Mouse (Mus musculus) forebrain, embryonic 14.5 days (tissue): ENCODE measurements at regions not wholly inside any gene's neighbourhood (a gene's known extent, or its start where the extent isn't known, plus 50 kb on each side); places are given as distances from the start of the nearest gene placed in this dataset.

Source experiments
- ATAC-seq: fragments of 200-750 bp; cut with Nextera tagmentation; 2 replicates; pipeline ENCODE4 v1.8.0; 2017; ENCODE audit warnings: mild to moderate bottlenecking, moderate library complexity
- DNase-seq: peaks from one replicate; pipeline ENCODE4 v3.0.0-alpha.2; 2015; ENCODE audit warnings: low spot score
- H3K27ac ChIP-seq: fragments of 300-500 bp; sonication (generic); 2 replicates; pipeline ENCODE4 v1.5.1; 2014; ENCODE audit warnings: low read depth, mild to moderate bottlenecking, control low read depth, low read length, moderate library complexity
- H3K27me3 ChIP-seq: fragments of 300-500 bp; sonication (generic); replicated peaks from 2 replicates; pipeline ENCODE4 v1.6.1; 2014; ENCODE audit warnings: low read length, control low read depth, mixed read lengths; ENCODE audit not compliant: control insufficient read depth, insufficient read depth
- H3K36me3 ChIP-seq: fragments of 300-500 bp; sonication (generic); 2 replicates; pipeline ENCODE4 v1.6.1; 2014; ENCODE audit warnings: low read length, control low read depth; ENCODE audit not compliant: control insufficient read depth, insufficient read depth
- H3K4me1 ChIP-seq: fragments of 300-500 bp; sonication (generic); 2 replicates; pipeline ENCODE4 v1.6.1; 2014; ENCODE audit warnings: antibody characterized with exemption, low read length, control low read depth; ENCODE audit not compliant: control insufficient read depth, insufficient read depth
- H3K4me2 ChIP-seq: fragments of 300-500 bp; sonication (generic); 2 replicates; pipeline ENCODE4 v1.6.1; 2014; ENCODE audit warnings: mild to moderate bottlenecking, control low read depth, low read length
- H3K4me3 ChIP-seq: fragments of 300-500 bp; sonication (generic); 2 replicates; pipeline ENCODE4 v1.5.1; 2014; ENCODE audit warnings: low read depth, low read length, control low read depth
- H3K9ac ChIP-seq: fragments of 300-500 bp; sonication (generic); 2 replicates; pipeline ENCODE4 v1.6.1; 2014; ENCODE audit warnings: mild to moderate bottlenecking, low read length, control low read depth, moderate library complexity
- H3K9me3 ChIP-seq: fragments of 300-500 bp; sonication (generic); replicated peaks from 2 replicates; pipeline ENCODE4 v1.6.1; 2016; ENCODE audit warnings: low read length, control low read depth, mixed read lengths; ENCODE audit not compliant: control insufficient read depth
- WGBS: fragments of 180-500 bp; shearing (Covaris S2); extraction: QIAGEN DNeasy Blood & Tissue Kit; methylation state at CpG from one replicate; pipeline ENCODE4 v1.1.7; 2014; 5-methylcytosine and 5-hydroxymethylcytosine counted together

GRCm38 (mm10) chr1:185071566-185071965 lies 72.2 kb upstream of the Mark1 start:
- DNase-seq = no peak
- no peaks in the 10 kb centered on the region for H3K9me3 ChIP-seq
- H3K4me3 ChIP-seq = no peak overlapping the region
- no peak overlapping the region for H3K9ac ChIP-seq
- 77% methylated on average over 7 of the region's 7 CpGs for WGBS
- no peaks in the 10 kb centered on the region for H3K4me1 ChIP-seq
- H3K27ac ChIP-seq = no peak overlapping the region
- H3K36me3 ChIP-seq = no peaks in the 10 kb centered on the region
- ATAC-seq = no peak
- no peaks in the 10 kb centered on the region for H3K27me3 ChIP-seq
- H3K4me2 ChIP-seq = no peak overlapping the region

DNA sequence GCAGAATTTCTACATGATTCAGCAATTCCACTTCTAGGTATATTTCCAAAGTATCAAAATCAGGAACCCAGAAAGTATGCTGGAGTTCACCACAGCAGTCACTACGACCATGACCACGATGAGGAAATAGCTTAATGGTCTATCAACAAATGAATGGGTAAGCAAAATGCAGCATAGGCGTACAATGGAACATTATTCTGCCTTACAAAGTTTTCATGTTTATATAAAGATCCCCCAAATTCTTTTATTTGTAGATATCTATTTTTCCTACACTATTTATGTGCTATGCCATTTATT lies 71.4 kb upstream of the Mark1 start:
- Histone ChIP-seq H3K4me3 (no peak overlapping the region), H3K27ac (no peak overlapping the region), H3K4me2 (no peak overlapping the region), H3K9ac (no peak overlapping the region), H3K4me1 (no peaks in the 10 kb centered on the region), H3K27me3 (no peaks in the 10 kb centered on the region), H3K9me3 (no peaks in the 10 kb centered on the region), H3K36me3 (no peaks in the 10 kb centered on the region)
- WGBS = 91% methylated on average over 3 of the region's 3 CpGs
- ATAC-seq (no peak), DNase-seq (no peak)

- 73% methylated on average over 10 of the region's 10 CpGs for WGBS
- Histone ChIP-seq H3K4me1 (no peaks in the 10 kb centered on the region), H3K9me3 (no peaks in the 10 kb centered on the region), H3K36me3 (no peaks in the 10 kb centered on the region), H3K4me3 (no peak overlapping the region), H3K27me3 (no peaks in the 10 kb centered on the region), H3K9ac (no peak overlapping the region), H3K27ac (no peak overlapping the region), H3K4me2 (no peak overlapping the region)
- ATAC-seq (peak; percentile 61; the same call in 1 of the 2 replicates), DNase-seq (peak; percentile 60)
Observed at GRCm38 (mm10) chr1:185070062-185070852, 70.9 kb upstream of the Mark1 start.

GRCm38 (mm10) chr1:185068136-185068535 lies 68.8 kb upstream of the Mark1 start:
- no peaks in the 10 kb centered on the region for H3K9me3 ChIP-seq
- 88% methylated on average over 6 of the region's 6 CpGs for WGBS
- H3K4me3 ChIP-seq = no peak overlapping the region

DNA sequence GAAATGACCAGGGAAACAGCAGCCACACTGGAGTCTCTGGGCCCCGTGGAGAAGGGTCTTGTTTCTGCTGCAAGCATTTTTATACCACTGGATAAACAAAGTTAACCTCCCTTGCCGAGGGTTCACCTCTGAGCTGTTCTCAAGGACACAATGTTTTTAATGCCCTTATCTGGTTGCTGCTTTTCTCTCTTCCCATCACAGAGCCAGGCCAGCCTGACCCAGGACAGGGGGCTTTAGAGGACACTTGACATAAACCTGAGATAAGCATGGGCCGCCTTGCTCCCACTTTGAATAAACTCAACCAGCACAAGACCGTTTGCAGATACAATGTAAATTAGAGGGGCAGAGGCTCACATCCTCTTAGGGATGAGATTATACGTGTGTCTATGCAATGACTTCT lies 68.3 kb upstream of the Mark1 start:
- no peak overlapping the region for H3K27ac ChIP-seq
- H3K9me3 ChIP-seq = no peaks in the 10 kb centered on the region
- H3K4me2 ChIP-seq = no peak overlapping the region
- 86% methylated on average over 5 of the region's 5 CpGs for WGBS
- no peak overlapping the region for H3K4me3 ChIP-seq
- no peaks in the 10 kb centered on the region for H3K4me1 ChIP-seq
- no peak for DNase-seq
- no peaks in the 10 kb centered on the region for H3K27me3 ChIP-seq
- H3K36me3 ChIP-seq = no peaks in the 10 kb centered on the region
- no peak for ATAC-seq
- no peak overlapping the region for H3K9ac ChIP-seq

More at GRCm38 (mm10) chr1:185068136-185068535, 68.8 kb upstream of the Mark1 start:
- no peaks in the 10 kb centered on the region for H3K36me3 ChIP-seq
- no peak overlapping the region for H3K4me2 ChIP-seq
- no peaks in the 10 kb centered on the region for H3K4me1 ChIP-seq
- H3K27me3 ChIP-seq = no peaks in the 10 kb centered on the region
- no peak overlapping the region for H3K9ac ChIP-seq
- no peak for DNase-seq
- no peak for ATAC-seq
- no peak overlapping the region for H3K27ac ChIP-seq

DNA sequence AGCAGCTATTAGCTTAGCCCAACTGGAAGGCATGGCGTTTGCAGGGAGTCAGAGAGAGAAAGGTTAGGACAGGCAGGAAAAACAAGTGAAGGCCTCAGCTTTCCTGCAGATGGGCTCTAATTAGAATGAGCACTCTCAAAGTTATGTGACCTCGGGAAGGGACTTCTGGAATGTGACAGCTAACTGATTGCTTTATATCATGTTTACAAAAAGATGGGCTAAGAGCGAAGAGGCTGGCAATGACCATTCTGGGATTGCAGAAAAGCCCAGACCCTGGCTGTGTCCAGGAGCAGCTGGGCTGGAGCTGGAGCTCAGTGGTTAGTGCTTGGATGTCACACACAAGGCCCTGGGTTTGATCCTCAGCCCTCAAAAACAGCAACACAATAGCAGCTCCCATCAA lies 65.7 kb upstream of the Mark1 start:
- H3K4me2 ChIP-seq = no peak overlapping the region
- no peak overlapping the region for H3K27ac ChIP-seq
- ATAC-seq (no peak), DNase-seq (no peak)
- no peak overlapping the region for H3K9ac ChIP-seq
- no peak overlapping the region for H3K4me3 ChIP-seq
- H3K9me3 ChIP-seq = no peaks in the 10 kb centered on the region
- H3K27me3 ChIP-seq = no peaks in the 10 kb centered on the region
- H3K36me3 ChIP-seq = no peaks in the 10 kb centered on the region
- H3K4me1 ChIP-seq = no peaks in the 10 kb centered on the region
- WGBS = 78% methylated on average over 3 of the region's 3 CpGs

DNA sequence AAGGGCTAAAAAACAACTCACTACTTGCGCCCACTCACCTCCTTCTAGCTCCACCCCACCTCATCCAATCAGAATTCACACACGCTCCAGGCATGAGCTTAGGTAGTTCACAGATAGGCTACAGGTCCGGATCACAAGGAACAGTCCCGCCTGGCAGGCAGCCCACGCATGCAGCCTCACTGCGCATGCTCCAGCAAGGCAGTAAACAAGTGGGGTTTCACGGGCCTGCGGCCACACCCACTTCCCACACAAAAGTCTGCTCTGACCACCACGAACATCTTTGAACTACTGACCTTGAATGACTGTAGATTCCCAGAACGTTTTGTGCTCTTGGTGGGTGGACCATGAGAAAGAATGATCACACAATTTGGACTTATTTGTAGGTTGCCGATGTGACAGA lies 62.7 kb upstream of the Mark1 start:
- Histone ChIP-seq H3K9me3 (no peaks in the 10 kb centered on the region), H3K9ac (no peak overlapping the region), H3K4me2 (no peak overlapping the region), H3K4me1 (no peaks in the 10 kb centered on the region), H3K4me3 (no peak overlapping the region), H3K27ac (no peak overlapping the region), H3K27me3 (no peaks in the 10 kb centered on the region), H3K36me3 (no peaks in the 10 kb centered on the region)
- DNase-seq (no peak), ATAC-seq (no peak)
- 83% methylated on average over 11 of the region's 11 CpGs for WGBS

- 95% methylated on average over 15 of the region's 15 CpGs for WGBS
- Histone ChIP-seq H3K4me1 (no peaks in the 10 kb centered on the region), H3K36me3 (no peaks in the 10 kb centered on the region), H3K27ac (no peak overlapping the region), H3K4me3 (no peak overlapping the region), H3K27me3 (no peaks in the 10 kb centered on the region), H3K9me3 (no peaks in the 10 kb centered on the region), H3K4me2 (no peak overlapping the region), H3K9ac (no peak overlapping the region)
- no peak for DNase-seq
- ATAC-seq = no peak
Observed at GRCm38 (mm10) chr1:185057443-185057842, 58.1 kb upstream of the Mark1 start.

- no peaks in the 10 kb centered on the region for H3K4me1 ChIP-seq
- no peak for ATAC-seq
- H3K9me3 ChIP-seq = no peaks in the 10 kb centered on the region
- H3K9ac ChIP-seq = no peak overlapping the region
- H3K4me3 ChIP-seq = no peak overlapping the region
- no peaks in the 10 kb centered on the region for H3K27me3 ChIP-seq
- H3K36me3 ChIP-seq = no peaks in the 10 kb centered on the region
- WGBS = 84% methylated on average over 6 of the region's 6 CpGs
- H3K4me2 ChIP-seq = no peak overlapping the region
- no peak overlapping the region for H3K27ac ChIP-seq
- DNase-seq = no peak
Observed at GRCm38 (mm10) chr1:185052700-185053099, 53.3 kb upstream of the Mark1 start.
